Mouse (Mus musculus) heart, adult 9 months (tissue): Measurements from ENCODE around the gene Nrgn.

Experiments
- DNase-seq, 2 experiments: peaks; one replicate each; pipeline ENCODE4 v3.0.0; 2022; ENCODE audit warnings: low spot score in 2 of 2

The Nrgn gene

GRCm38 (mm10) chr9:37530031-37530887, 22.4 kb downstream of the Nrgn start:
- peak; percentile 86 to 96 for DNase-seq

DNA sequence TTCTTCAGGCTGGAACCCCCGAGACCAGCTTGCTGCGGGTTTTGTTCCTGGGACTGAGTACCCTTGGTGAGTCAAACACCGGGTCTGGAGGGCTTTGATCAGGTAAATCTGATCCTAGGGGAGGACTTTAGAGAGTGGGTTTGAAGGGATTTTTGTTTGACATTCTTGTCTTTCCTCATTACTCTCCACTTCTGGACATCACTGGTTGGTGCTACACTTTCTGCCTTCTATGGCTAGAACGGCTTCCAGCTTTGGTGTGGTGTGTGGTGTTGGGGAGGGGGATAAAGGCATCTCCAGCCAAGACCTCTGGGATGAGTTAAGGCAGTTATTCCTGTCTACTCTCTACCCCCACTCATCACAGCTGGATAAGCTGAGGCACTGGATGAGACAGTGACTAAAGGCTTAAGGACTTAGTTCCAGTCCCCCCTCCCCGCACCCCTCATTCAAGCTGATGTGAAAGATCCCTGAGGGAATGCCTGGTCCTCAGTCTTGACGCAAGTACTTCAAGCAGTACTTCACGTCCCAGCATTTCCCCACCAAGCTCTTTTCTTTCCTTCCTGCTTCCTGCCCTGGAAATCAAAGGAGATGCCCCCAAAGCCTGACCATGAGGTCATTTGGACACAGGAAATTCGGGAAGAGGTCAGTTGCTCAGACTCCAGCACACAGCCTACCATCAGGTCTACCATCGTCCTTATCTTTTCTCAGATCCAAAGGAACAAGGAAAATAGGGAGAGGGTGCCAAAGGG, 24.3 kb downstream of the Nrgn start:
- peak; percentile 73 to 83 for DNase-seq

- DNase-seq = peak; percentile 83 to 89
Measured at GRCm38 (mm10) chr9:37527396-37528224, 25.1 kb downstream of the Nrgn start, which contains the start of gene Esam. Esam (plus strand) TSS chr9:37528078.

- peak; percentile 39 to 64 for DNase-seq
Measured at GRCm38 (mm10) chr9:37526443-37527395, 26.0 kb downstream of the Nrgn start.

GRCm38 (mm10) chr9:37525461-37525860, 27.2 kb downstream of the Nrgn start:
- no peak for DNase-seq

DNA sequence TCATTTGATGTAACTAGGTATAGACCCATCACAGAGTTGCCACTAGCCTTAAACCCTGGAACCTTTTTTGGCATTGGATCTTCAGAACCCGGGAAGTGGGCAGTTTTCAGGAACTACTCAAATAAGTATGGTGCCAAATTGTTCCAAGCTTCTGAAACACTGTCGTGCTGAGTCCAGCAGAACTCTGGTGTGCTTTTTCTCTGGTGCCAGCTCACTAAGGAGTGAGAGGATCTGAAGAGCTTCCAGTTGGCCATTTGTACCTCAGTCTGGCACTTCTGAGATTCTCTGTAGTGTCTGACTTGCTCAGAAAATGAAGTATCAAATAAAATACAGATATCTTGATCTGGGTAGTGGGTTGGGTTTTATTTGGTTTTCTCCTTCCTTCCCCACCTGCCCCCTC, 32.7 kb downstream of the Nrgn start:
- no peak for DNase-seq

GRCm38 (mm10) chr9:37518991-37519390, 33.7 kb downstream of the Nrgn start:
- no peak for DNase-seq

DNA sequence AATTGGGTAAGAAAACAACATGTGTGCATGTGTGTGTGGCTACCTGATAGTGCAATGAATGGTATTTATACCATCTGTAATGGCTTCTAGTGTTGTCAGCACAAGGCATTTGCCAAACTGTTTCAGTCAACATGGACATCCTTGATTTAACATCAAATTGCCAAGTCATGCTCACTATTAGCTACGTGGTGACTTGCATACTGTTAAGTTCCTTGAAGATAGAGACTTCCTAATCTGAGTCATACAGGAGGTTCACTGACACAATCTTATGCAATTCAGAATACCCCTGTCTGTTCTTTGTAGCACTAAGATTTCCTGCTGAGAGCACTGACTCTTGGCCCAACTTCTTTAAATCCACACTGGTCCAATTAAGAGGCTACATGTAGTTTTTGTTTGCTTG, 35.2 kb downstream of the Nrgn start:
- DNase-seq = no peak

GRCm38 (mm10) chr9:37514456-37514855, 38.2 kb downstream of the Nrgn start:
- DNase-seq = no peak

- no peak for DNase-seq
Measured at GRCm38 (mm10) chr9:37512097-37512496, 40.6 kb downstream of the Nrgn start.

DNA sequence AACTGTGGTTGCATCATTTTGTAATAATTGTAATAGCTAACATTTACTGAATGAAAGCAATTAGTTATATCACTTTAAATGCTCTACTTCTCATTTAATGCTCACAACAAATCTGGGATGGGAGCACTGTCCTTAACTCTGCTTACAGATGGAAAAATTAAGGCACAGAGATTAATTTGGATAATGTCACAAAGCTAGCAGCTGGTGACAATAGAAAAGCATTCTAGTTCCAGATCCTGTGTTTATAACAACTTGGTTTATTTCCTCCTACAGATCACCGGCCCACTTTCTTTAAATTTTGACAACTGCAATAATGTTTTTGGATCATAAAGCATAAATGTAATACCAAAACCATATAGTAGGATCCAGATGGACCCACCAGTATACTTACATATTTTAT, 46.7 kb downstream of the Nrgn start:
- no peak for DNase-seq

- no peak for DNase-seq
Measured at GRCm38 (mm10) chr9:37504348-37504747, 48.4 kb downstream of the Nrgn start.

DNA sequence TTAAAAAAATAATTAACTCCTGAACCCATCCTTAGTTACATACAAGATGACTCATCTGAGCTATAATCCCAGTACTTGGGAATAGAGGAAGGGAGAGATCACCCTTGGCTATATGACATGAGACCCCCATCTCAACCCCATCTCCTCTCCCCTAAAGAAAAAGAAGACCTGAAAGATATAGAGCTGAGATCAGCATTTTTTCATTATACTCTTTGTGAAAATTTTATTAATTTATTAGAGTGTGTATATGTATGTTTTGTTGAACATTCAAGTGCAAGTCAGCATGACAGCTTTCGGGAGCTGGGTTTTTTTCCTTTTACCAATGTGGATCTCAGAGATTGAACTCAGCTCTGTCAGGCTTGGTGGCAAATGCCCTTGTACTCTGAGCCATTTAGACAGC, 51.5 kb downstream of the Nrgn start:
- DNase-seq = no peak

DNA sequence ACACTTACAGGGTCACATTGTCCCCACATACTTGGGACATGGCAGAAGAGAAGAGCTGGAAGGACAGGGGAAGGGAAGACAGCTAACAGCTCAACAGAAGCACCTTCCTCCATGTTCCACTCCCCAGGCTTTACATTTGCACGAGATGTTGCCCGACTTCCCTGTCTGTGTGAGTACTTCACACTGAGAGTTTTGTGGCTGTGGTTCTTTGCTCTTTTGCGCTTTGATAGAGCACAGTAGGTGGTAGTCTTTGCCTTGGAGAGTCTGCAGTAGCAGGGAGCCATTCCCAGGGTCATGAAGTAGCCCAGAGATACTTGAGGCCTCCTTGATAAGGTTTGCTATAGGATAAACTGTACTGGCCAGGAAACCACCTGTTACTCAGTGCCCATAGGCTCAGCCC, 52.5 kb downstream of the Nrgn start:
- DNase-seq = no peak

- no peak for DNase-seq
Measured at GRCm38 (mm10) chr9:37496325-37496724, 56.4 kb downstream of the Nrgn start.

- no peak for DNase-seq
Measured at GRCm38 (mm10) chr9:37495761-37496160, 56.9 kb downstream of the Nrgn start.
